Mouse (Mus musculus) left cerebral cortex, postnatal 36 days (tissue): ENCODE results near the gene Gpr45. TPM values are rescaled to one million over a fixed set of nuclear protein-coding genes. Genes with fewer than 3 reads are reported as not detected.
"Not testable (repeated sequence)": the region's sequence is repeated elsewhere in the genome, so short reads cannot be mapped to it uniquely, and the experiment has no call there.

Experiments used
- DNase-seq, 2 experiments: peaks; one replicate each; pipeline ENCODE4 v3.0.0; 2021 to 2022; ENCODE audit warnings: low spot score in 2 of 2, mixed read lengths in 1 of 2
- intact Hi-C: fragments of 180-260 bp; cut with DNase I; formaldehyde crosslinking; loops from one replicate; pipeline ENCODE4 v1.15.1; 2025
- total RNA-seq, 2 experiments: library from RNA; stranded (reverse); gene quantifications; 2 replicates each; pipeline ENCODE4 v1.2.3; 2021

Gpr45 gene
- total RNA-seq = 10 to 100 TPM; 16.6 to 22.0 TPM

DNA sequence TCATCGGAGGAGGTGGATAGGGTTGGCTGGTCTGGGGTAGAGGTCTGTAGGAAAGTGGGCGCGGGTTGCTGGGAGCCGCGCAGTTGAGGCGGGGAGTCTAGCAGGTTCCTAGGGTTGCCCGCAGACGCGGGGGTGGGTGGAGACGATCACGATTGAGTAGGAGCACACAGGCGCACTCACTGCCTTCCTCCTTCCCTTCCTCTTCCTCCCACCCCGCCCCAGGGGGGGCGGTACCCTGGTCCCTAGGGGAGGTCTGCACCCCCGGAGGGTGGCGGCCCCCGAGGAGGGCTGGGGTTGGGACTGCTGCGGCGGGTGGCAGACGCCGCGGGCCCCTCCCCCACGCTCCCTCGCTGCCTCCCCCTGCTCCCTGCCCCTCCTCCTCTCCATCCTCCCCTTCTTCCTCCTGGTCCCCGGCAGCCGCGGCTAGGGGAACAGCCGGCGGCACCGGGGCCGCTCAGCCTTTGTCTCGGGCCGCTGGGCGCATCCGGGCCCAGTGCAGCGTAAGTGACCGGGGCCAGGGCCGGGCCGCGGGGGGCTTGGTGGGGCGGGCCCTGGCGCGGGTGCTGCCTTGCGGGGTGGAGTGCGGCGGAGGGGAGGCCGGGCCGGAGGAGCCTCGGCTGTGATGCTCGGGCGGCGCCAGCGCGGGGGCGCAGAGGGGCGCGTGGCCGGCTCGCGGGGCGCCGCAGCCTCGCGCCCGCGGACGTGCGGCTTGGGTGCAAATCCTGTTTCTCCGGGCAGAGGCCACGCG, at the start of gene Gpr45:
Gpr45 (plus strand) TSS at position 139 of the 748 bp plus-strand sequence.
- intact Hi-C loops = loop anchor here (5.0 kb wide), 1 partner anchor 54 kb away; no protein-coding TSS in a partner anchor
- peak; percentile 67 to 75 for DNase-seq

DNA sequence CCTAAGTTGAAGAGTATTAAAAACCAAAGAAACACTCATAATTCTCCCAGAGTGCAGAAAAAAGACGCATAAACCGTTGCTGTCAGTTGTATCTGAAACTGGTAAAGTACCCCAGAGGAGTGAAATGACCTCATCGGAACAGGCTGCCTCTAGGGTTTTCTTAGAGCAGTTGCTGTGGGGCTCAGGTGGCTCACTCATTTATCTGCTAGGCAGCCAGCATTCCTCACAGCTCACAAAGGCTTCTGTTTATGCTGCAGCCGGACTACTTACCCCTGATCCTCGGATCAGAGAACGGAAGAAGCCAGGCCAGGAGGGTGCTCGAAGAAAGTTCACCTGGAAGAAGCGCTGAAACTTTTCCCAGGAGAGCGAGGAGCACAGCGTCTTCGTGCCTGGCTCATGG, 47.5 kb upstream of the Gpr45 start:
- intact Hi-C loops = no loop called here
- DNase-seq = no peak

DNA sequence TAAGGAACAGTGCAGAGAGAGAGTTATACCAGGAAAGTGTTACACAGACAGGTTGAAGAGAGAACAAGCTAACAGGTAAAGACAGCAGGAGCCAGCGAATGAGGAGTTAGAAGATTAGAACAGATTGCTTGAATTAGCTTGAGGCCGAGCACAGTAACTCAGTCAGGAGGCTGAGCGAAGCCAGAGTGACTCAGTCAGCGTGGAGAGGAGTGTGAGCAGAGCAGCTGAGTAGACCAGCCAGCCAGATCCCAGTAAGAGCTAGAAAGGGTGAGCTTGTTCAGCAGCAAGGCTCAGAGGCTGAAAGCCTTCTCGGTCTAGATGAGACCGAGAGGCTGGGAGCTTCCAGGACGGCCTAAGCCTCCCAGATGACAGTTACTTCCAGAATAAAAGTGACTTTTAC, 46.0 kb upstream of the Gpr45 start:
- peak; percentile 27 to 36 for DNase-seq
- intact Hi-C loops = no loop called here

DNA sequence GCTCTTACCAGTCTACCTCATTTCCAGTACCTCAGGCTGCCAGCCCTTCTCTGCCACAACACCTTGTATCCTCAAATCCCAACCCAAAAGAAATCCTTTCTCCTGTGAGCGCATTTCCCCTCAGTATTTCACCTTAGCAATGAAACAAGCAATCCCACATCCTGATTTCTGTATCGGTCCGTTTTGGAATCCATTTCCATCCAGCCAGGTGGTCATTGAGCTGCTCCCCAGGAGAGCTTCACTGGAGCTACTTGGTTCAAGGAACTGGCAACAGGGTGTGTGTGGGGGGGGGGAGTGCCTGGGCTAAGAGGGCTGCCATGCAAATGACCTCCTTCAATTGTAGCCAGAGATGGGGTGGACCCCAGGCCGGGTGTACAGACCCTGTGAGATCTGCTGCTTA, 45.5 kb upstream of the Gpr45 start:
- intact Hi-C loops = no loop called here
- no peak for DNase-seq

DNA sequence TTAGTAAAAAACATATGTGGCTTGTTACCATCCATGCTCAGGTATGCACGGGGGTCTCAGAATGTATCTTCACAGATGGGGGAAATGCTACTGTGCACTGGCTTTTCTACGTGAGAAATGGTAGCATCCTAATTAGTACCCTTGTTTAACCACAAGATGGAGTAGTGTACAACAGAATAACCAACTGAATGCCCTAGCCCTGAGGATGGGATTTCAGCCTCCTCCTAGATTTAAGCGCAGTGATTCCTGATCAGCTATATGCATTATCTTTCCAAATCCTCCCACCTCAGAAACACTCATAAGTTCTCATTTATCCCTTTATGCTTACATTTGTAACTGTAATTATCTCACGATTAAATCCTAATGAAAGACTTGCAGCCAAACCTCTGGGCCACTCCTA, 37.6 kb upstream of the Gpr45 start:
- no peak for DNase-seq
- intact Hi-C loops = loop anchor here (1.0 to 2.0 kb wide), 2 partner anchors 127 to 152 kb away; no protein-coding TSS in a partner anchor

DNA sequence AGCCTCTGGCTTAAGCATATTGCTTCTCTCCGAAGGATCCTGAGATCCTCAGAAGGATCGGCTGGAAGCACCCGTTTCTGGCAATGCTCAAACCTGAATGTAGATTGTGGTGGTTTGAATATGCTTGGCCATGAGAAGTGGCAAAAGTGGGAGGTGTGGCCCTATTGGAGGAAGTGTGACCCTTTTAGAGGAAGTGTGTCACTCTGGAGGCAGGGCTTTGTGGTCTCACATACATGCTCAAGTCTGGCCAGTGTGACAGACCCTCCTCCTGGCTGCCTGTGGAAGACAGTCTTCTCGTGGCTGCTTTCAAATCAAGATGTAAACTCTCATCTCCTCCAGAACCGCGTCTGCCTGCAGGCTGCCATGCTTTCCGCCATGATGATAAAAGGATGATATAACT, 36.0 kb upstream of the Gpr45 start:
- intact Hi-C loops = no loop called here
- no peak for DNase-seq

DNA sequence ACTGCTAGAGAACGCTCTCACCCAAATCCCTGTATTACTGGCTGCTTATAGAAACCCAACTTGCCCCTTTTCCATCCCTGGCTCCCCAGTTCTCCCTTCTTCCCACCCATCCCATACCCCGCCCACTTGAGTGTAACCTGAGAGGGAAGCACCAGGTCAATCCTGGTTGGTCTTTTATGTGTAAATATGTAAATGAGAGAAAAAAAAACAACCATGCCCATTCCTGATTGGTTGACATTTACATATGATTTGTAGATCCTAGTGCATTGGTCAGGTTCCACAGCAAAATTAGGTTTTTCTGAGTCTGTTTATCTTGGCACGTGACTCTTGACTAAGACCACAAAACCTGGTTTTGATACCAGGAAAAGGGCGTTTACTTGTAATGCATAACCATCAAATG, 34.8 kb upstream of the Gpr45 start:
- no peak for DNase-seq
- intact Hi-C loops = no loop called here

DNA sequence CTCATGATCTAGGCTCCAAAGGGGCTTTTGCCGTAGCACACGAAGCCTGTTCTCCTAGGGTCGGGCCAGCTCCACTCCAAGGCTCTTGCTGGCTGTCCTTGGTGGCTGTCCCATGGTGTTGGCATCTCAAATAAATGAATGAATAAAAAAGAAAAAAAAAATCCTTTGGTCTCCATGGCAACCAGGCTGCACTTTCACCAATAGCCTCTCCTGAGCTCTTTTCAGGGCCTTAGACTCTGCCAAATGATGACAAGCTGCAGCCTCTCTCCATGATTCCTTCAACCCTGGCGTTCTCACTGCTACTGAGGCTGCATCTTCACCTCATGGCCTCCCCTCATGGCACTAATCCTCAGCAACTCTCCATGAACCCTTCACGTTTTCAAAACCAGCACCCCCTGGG, 28.7 kb upstream of the Gpr45 start:
- intact Hi-C loops = no loop called here
- DNase-seq = no peak

DNA sequence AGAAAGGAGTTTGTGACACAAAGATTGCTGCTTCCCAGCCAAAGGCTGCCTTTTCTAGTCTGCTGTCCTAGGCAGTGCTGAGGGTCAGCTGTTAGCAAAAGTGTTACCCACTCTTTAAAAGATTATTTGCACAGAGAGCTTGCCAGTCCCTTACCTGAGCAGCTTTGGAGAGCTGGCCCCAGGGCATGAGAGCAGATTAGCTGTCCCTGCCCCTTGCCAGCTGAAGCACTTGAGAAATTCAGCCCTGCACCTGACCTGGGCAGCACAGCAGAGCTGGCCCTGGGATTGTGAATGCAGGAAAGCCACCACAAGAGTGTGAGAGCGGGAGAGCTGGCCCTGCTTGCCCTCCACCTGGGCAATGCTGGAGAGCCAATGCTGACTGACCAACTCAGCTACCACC, 19.1 kb upstream of the Gpr45 start:
- DNase-seq = no peak
- intact Hi-C loops = no loop called here

DNA sequence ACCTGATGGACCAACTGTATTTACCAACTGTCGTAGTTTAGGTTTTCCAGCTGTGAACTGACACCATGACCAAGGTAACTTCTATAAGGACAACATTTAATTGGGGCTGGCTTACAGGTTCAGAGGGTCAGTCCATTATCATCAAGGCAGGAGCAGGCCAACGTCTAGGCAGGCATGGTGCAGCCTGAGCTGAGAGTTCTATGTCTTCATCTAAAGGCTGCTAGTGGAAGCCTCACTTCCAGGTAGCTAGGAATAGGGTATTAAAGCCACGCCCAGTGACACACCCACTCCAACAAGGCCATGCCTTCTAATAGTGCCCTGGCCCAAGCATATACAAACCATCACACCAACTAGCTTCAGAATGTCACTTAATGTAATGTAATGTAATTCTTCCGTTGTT, 4.2 kb upstream of the Gpr45 start:
- DNase-seq = no peak
- intact Hi-C loops = no loop called here

DNA sequence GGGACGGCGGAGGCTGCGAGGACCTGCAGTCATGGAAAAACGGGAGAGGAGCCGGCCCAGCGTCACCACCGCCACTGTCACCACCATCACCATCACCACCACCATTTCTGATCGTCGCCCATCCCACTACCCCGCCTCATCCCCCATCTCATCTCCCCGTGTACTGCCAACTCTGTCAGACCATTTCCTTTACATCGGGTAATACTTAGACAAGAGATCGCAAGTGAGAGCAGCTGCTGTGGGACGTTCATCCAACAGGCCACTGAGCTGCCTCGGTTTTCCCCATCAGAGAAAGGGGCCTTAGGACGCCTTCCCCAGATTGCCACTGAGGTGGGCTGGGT, 780 bp downstream of the Gpr45 start:
- no peak for DNase-seq

DNA sequence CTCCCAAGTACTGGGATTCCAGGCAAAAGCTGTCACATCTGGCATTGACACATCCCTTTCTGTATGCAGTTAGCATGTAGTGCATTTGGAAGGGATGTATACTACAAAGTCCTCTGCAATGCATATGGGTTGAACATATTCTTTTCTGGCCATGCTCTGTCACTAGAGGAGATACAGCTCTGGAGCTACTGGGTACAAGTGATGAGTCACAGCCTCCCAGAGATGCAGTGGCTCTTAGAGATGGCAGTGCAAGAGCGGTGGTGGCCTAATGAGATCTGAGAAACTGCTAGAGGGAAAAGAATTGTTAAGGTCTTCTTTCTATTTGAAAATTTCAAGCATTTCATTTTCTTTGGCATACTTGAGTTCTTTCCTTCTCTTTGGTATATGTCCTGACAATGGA, 4.2 kb downstream of the Gpr45 start:
- intact Hi-C loops = no loop called here
- no peak for DNase-seq

More for the DNA sequence above, 780 bp downstream of the Gpr45 start:
- intact Hi-C loops = loop anchor here (5.0 kb wide), 1 partner anchor 54 kb away; no protein-coding TSS in a partner anchor

DNA sequence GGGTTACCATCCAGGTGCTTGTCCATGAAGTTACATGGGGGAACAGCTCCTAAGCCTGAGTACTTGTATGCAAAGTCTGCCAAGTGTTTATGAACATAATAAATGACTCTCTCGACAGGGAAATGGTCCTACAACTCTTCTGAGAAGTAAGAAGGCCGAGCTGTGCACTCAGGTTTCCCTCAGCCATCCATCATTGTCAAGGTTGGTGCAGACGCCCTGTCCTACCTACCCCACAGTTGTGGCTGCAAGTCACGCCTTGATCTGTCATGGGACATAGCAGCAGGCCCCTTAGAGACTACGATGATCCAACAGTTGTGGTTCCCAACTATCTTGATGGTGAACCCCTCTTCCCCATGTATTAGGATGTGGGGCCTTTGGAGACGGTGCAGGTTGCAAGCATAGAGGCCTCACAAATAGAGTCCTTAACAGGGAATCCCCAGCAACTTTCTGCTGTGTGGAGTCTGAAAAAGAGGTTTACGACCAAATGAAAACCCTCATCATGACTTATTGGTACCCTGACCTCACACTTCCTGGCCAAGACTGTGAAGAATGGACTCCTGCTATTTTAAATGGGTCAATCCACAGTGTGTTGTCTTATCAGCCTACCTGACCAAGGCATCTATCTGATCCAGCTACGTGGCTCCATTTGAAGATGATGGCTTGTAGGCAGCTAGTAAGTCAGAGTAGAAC, 30.6 kb downstream of the Gpr45 start:
- intact Hi-C loops = no loop called here
- no peak for DNase-seq

DNA sequence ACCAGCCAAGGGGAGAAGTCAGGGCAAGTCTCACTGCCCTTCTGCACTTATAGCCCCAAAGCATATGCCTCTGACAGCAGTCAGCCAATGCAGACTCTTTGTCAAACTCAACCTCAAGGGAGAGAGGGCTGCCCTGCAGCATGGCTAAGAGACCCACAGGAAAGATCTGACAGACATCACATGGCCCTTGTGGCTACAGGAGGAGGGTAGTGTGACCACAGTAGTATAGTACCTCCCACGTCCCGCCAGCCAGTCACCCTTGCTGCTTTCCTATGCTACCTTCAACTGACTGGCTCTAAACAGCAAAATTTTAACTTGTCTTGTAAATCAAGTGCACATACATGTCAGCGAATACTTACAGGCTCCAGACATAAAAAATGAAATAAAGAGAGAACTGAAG, 31.4 kb downstream of the Gpr45 start:
- no peak for DNase-seq
- intact Hi-C loops = no loop called here

DNA sequence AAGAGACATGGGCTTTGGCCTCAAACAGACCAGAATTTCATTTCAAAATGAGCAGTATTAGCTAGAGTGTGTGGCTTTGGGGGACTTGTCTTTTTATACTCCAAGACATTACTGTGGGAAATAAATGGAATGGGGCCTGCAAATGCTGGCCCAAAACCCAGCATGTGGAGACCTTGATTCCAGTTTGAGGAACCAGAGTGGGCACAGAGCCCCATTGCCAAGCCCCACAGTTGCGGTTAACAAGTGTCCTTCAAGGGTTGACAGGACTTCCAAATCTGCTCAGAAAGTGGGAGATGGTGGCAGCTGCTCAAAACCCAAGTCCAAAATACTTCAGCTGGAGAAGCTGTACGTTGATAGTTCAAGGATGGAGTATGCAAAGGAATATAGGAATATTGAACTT, 36.3 kb downstream of the Gpr45 start:
- DNase-seq = no peak
- intact Hi-C loops = no loop called here

DNA sequence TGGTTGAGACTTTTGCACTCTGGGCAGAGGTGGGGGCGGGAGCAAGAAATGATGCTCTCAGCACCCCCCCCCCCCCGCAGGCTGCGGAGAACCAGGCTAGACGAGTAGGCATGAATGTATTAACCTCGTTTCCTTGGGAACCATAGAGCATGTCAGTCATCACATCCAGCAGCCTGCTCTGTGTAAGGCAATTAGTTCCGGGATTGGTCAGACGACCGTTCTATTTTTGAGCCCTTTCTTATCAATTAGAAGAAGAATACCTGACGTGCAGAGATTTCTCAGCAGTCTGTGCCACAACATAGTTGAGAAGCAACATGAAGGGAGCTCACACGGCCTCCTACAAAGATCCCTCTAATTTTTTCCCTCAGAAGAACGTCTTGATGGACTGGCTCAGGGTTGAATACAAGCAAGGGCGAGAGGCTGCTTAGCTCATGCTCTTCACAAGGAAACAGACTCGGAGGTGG, 53.4 kb downstream of the Gpr45 start:
- DNase-seq = no peak
- intact Hi-C loops = loop anchor here (5.0 kb wide), 1 partner anchor 54 kb away; the partner anchor contains the start of gene Gpr45

DNA sequence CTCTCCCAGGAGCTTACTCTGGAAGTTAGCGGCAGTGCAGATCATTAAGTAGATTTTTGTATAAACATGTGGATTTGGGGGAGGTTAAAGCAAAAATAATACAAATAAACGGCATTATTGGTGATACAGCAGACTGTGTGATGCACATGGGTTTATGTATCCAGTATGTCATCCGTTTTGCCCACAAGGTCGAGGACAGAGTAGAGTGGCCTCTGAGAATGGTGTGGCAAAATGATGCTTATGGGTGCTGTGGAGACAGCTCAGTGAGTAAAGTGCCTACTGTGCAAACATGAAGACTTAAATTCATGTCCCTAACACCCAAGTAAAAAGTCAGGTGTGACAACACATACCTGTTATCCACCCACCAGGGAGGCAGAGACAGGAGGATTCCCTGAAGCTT, 53.9 kb downstream of the Gpr45 start:
- intact Hi-C loops = loop anchor here (5.0 kb wide), 1 partner anchor 54 kb away; the partner anchor contains the start of gene Gpr45
- no peak for DNase-seq

DNA sequence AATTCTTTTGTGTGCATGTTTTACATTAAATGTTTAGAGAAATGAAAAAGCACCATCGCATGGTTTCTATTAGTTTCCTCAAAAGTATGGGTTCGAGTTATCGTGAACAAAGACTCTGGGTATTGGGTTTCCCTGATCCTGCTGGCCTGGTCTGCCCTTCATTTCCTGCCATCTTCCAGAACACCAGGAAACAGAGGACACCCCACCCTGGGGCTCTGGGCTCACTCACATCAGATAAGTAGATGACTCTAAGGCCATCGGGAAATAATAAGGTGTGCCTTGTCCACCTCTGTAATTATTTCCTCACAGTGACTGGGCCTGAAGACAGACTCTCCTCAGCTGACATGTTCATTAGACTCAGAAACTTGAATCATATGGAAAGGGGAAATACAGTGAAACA, 57.8 kb downstream of the Gpr45 start:
- intact Hi-C loops = no loop called here
- no peak for DNase-seq

DNA sequence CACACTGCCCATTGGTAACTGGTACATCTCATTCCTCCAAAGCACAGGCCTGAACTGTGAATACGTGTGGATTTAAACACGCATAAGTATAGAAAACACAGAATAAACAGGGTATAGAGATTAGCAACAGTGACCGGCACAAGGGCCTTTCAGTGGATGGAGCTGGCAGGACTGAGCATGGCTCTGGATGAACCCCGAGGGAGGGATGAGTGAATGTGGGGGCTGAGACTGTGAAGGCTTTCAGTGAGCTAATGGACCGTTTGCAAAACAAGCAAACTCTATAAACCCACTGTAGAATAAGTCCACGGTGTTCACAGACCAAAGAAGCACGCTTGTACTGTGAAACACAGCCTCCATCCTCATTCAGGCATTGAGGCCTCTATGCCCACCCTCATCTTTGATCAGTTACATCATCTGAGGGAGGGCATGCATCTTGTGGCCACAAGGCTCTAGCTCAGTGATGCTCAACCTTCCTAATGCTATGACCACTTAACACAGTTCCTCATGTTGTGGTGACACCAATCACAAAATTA, 62.5 kb downstream of the Gpr45 start:
- DNase-seq, intact Hi-C loops: not testable (repeated sequence)

DNA sequence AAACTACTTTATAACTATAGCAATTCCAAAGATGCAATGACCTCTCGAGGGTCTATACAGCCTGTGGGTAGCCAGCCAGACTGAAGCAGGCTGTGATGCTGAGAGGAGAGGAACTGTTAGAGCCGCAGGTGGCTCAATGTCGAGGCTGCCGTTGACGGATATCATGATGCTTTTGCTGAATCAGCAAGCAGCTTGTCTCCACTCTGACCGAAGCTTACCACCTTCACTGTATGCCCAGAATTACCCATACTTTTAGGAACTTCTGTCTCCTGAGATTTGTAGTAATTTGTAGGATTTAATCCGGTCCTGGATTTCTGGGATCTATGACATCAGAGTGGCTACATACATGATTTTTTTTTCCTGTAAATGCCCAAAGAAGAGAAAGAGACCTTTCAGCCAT, 83.3 kb downstream of the Gpr45 start:
- intact Hi-C loops = no loop called here
- no peak for DNase-seq

DNA sequence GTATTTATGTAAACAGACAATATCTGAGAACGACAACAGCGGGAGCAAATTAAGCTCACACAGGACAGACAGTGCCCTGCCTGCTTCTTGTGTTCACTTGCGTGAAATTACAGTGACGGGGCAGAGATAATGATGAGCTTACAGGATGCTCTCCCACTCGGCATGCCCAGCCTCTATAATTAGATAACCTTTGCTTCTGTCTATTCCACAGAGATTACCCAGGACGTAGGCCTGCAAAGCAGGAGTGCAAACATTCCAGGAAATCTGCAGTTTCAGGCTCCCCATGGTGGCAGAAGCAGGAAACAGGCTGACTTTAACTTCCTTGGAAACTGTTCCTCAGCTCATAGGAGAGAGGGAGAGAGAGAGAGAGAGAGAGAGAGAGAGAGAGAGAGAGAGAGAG, 89.6 kb downstream of the Gpr45 start:
- intact Hi-C loops = loop anchor here (1.0 kb wide), 1 partner anchor 127 kb away; no protein-coding TSS in a partner anchor
- no peak for DNase-seq
